Comparison of ENCODE assay signal across 8 mouse cellular contexts in genomic region chr2:50296109-50296986, GRCm38 (mm10). TPM values are rescaled to one million over a fixed set of nuclear protein-coding genes. Genes with fewer than 3 reads are reported as not detected.
DNase-seq lines count a peak whose midpoint lies in the region; ATAC-seq lines count a peak whose summit lies in the region.

Mmadhc (minus strand) TSS chr2:50296801.

- no peaks in the 10 kb centered on the region for H3K9me3 ChIP-seq in hindbrain, embryonic 10.5 days

- H3K4me3 ChIP-seq in hindbrain, embryonic 10.5 days: peak within 1 kb of the TSS; percentile 72

- peaks cover 33% of the 10 kb centered on the region for H3K4me1 ChIP-seq in hindbrain, embryonic 10.5 days (replicated peaks)

- H3K27me3 ChIP-seq in hindbrain, embryonic 10.5 days (ENCODE audit: insufficient read depth, poor library complexity, severe bottlenecking): no peaks in the 10 kb centered on the region

- peak; percentile 99 for ATAC-seq in frontal cortex, adult (ENCODE audit: low TSS enrichment)

- under 1% methylated on average over 58 of the region's 58 CpGs for WGBS in hindbrain, embryonic 10.5 days

- DNase-seq in Muller cell, postnatal 12 days (ENCODE audit: inconsistent ontology term): peak; percentile 95
- peak; percentile 90 for DNase-seq in cerebellum, adult 9-10 months
- peak; percentile 96 for DNase-seq in hindbrain, embryonic 10.5 days (ENCODE audit: low spot score)
- DNase-seq in layer of hippocampus, postnatal 14 days (ENCODE audit: low spot score in 2 of 2): peak; percentile 85 to 92
- peak; percentile 92 for DNase-seq in lung, postnatal 14 days
- DNase-seq in retina, adult 2 months (ENCODE audit: low read depth, low spot score): peak; percentile 82
- peak; percentile 85 to 88 for DNase-seq in thymus, postnatal 36 days

- H3K36me3 ChIP-seq in hindbrain, embryonic 10.5 days: peaks cover 15% of the 10 kb centered on the region

- H3K27ac ChIP-seq in hindbrain, embryonic 10.5 days: peak within 1 kb of the TSS; percentile 97

RNA-seq across cellular contexts. Expression of gene Mmadhc, which starts in this region (rescaled TPM):
- 163 and 173 TPM in 2 replicates for polyA plus RNA-seq in hindbrain, embryonic 10.5 days (2016; fragmentation: Nextera tagmentation; extraction: Ambion mirVana)
- 10 to 100 TPM; 49.1 to 56.7 TPM for total RNA-seq in layer of hippocampus, postnatal 14 days (2021)

Comparison
In these comparisons a context has a peak if more than half of its experiments do, and no peak if none do; other contexts are left out.
1. Peak in every context shown above with its lines: DNase-seq, ATAC-seq, H3K4me3 ChIP-seq and H3K27ac ChIP-seq.